Mouse (Mus musculus): ENCODE measurements around the gene Fam228a.

GRCm38 (mm10) chr12:4769333-4769723, 31.1 kb upstream of the Fam228a start:
- no peak for TF ChIP-seq CTCF (IDR thresholded peaks at IDR 0.05; ENCODE audit: control insufficient read depth, insufficient read depth, low read length)
- no peak for TF ChIP-seq POLR2A (IDR thresholded peaks at IDR 0.05; ENCODE audit: borderline replicate concordance, control insufficient read depth, low read depth, low read length)
